Mouse (Mus musculus) testis, postnatal 10 days (tissue): Measurements from ENCODE around the gene Lrig2.
A peak's percentile ranks its signal among the peaks of the same experiment; 100 is the strongest.
"Not testable (repeated sequence)": the region's sequence is repeated elsewhere in the genome, so short reads cannot be mapped to it uniquely, and the experiment has no call there.

Experiments used
- DNase-seq: peaks from one replicate; pipeline ENCODE4 v3.0.0; 2021; ENCODE audit warnings: low spot score

Lrig2 gene

DNA sequence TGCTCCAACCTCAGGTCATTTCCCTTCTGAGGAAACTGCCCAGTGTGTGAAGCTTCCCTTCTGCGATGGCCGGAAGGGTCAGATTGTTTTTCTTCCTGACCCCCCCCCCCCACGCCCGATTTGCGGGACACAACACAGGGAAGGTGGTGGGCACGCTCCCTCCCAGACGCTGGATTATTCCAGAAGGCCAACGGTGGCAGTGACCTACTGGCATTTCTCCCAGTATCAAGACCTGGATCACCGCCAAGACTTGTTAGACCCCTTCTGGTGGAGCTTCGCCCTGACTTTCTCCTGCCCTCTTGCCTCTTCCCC, 79.9 kb downstream of the Lrig2 start:
- DNase-seq = peak; percentile 62

DNA sequence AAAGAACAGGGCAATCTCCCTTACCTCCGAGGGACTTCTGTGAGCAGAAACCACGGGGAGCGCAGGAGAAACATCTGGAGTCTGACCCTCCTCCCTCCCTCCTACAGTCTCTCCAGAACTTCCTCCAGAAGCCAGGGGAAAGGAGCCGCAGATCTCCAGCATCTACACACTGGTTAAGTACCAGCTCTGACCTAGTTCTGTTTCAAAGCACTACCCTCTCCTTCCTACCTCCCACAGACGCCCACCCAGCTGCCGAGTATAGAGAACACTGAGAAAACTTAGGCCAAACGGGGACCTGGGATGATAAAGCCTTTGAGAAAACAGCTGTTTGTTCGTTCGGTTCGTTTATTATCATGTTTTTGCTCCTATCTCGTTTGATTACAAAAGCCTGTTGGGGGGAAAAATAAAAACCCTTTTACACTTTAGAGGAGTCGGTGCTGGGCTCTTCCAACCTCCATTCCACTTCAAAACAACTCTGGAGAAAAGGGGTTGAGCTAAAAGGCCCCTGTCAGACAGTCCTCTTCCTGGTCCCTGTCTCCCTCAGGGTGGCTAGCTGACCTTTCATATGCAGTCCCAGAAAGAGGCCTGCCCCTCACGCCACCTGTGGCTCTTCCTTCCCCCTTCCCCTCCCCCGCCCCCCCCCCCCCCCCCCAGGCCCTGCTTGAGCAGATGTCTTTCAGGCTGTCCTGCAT, 80.4 kb downstream of the Lrig2 start:
- no peak for DNase-seq

DNA sequence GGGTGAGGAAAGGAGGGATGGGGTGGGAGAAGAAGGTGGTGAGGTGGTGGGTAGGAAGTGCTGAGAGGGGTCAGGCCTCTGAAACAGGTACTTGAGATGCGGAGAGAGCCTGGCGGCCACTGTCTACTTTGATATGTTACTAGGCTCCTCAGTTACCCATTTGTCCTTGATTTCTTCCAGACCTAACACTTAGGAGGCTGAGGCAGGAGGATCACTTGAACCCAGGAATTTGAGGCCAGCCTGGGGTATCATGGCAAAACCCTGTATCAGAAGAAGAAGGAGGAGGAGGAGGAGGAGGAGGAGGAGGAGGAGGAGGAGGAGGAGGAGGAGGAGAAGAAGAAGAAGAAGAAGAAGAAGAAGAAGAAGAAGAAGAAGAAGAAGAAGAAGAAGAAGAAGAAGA, 84.4 kb downstream of the Lrig2 start:
- not testable (repeated sequence) for DNase-seq

DNA sequence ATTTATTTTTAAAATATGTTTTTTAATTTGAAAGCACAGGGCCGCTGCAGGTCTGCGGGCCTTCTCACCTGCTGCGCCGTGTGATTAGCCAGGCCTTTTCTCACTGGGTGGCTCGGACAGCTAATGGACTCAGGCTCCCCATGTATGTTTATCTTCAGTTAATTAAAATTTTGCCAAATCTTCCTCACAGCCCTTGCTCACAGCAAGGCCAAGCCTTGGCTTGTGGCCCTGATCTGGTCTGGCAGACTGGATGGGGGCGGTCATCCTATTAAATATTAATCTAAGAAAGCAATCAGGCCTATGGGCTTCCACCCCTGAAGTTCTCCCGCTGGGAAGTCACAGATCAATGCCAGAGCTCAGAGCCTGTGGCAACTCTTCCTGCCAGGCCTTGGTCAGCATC, 87.4 kb downstream of the Lrig2 start:
- DNase-seq = no peak

DNA sequence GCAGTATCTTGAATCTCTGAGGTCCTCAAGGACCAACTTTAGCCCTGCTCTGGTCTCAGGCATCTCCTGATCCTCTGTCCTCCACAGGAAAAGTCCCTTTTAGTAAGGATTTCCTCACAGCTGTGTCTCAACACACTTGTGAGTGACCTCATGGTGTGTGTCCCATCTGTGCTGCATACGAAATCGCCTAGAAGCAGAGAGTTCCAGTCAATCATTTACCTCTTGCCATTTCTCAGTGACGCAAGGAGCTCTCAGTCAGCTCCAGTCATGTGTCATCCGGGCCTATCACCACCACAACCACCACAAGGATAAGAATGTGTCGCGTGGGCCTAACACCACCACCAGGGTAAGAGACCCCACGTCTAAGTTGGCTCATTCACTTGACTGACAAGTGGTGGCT, 90.8 kb downstream of the Lrig2 start:
- DNase-seq = no peak

DNA sequence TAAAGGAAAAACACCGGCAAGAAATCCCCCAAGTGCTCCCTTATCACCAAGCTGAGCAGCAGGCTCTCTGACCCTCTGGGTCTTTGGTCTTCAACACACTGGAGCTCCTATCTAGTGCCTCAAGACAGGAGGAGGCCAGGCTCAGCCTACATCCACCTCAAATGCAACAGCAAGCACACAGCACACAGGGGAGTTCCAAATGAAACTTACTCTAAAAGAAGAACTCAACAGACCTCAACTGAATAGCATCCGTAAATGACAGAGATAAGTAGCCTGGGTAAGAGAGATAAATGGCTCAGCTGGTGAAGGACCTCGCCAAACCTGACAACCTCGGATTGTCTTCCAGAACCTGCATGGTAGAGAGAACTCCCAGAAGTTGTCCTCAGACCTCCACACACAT, 91.7 kb downstream of the Lrig2 start:
- DNase-seq = no peak

DNA sequence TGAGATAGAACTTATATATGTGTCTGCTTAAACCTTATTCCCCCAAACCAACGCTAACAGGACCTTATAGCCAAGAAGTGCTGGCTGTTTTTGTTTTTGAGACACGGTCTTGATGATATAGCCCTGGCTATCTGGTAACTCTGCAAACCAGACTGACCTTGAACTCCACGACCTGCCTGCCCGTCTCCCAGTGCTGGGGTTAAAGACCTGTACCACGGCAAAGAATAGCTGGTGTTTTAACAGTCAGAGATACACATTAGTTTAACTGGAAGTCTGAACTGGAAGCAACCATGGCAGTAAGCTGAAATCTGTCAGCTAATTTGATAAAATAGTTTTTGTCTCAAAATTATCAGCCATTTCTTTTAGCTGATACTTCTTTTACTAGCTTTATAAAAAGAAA, 94.9 kb downstream of the Lrig2 start:
- DNase-seq = no peak

DNA sequence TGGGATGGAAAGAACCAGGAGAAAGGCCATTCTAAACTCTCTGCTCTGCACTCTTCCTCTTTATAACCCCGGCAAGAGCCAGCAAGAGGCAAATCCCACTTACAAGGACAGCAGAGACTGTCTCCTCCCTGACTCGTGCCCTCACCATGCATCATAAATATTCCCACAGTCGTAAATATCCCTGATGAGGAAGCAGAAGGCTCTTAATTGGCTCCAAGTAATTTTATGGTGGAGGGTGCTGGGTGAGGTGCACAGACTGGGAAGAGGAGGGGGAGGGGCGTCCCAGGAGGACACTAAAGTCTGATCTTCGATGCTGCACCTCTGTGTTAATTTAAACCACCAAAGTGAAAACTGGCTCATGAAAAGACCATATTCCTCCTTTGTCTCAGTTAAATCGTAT, 99.2 kb downstream of the Lrig2 start:
- DNase-seq = no peak

DNA sequence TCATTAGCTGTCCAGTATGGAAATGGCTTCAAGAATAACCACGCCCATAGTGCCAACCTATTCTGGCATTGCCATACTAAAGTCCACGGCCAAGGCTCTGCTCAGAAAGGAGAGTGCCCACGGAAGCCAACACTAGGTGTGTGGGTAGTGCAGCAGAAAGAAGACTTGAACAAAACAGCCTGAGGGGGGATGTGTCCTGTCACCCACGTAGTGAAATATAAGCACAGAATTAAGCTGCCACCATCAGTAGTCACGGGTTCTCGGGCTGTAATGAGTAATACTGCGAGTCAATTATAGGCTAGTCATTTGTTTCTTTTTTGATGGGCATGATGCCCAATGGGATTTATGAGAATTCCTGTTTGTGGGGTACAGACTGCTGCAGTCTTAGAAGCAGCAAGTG, 104.2 kb downstream of the Lrig2 start:
- no peak for DNase-seq

DNA sequence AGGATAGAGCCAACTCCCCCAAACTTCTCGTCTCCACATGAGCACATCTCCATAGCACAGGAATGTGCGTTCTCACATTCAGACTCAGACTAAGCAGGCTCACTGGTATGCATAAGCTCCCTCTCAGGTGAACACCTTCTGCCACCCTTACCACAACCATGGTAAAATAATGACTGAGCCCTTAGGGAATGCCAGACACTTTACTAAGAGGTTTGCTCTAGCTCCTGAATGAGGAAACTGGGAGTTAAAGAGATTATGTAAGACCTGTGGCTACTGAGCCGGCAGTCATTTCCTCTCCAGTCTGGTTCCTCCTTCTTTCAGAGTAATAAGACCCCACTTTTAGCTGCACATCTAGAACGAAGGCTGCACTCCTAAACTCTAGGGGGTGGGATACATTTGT, 108.1 kb downstream of the Lrig2 start:
- no peak for DNase-seq

DNA sequence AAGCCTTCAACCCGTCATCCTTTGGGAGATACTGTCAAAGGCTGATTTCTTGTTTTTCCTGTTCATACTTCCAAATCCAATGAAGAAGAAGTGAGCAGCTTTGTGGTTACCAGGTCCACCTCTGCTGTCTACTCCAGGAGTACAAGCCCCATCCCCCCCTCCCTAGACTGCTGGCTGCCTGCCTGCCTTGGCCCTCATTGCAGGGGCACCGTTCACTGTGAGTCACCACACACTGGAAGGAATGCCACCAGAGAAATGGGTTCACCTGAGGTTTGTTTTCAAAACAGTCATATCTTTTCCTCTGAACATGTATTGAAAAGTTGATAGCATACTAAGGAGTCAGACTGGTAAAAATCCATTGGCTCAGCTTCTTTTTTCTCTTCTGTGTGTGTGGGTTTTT, 110.5 kb downstream of the Lrig2 start:
- DNase-seq = no peak

DNA sequence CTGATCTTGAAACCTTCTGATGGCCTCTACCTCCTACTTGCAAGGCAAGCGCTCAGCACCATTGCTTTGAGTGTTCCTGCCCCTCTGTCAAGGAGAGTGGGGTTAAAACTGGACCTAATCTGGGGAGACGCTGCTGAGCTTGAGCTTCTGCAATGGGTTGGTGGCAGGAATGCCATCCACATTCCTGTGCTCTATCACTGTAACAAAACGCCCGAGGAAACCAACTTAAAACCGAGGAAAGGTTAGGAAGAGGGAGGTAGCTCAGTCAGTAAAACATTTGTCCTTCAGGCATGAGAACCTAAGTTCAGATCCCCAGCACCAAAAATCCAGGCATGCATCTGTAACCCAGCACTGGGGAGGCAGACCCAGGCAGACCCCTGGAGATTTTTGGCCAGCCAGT, 111.6 kb downstream of the Lrig2 start:
- no peak for DNase-seq

DNA sequence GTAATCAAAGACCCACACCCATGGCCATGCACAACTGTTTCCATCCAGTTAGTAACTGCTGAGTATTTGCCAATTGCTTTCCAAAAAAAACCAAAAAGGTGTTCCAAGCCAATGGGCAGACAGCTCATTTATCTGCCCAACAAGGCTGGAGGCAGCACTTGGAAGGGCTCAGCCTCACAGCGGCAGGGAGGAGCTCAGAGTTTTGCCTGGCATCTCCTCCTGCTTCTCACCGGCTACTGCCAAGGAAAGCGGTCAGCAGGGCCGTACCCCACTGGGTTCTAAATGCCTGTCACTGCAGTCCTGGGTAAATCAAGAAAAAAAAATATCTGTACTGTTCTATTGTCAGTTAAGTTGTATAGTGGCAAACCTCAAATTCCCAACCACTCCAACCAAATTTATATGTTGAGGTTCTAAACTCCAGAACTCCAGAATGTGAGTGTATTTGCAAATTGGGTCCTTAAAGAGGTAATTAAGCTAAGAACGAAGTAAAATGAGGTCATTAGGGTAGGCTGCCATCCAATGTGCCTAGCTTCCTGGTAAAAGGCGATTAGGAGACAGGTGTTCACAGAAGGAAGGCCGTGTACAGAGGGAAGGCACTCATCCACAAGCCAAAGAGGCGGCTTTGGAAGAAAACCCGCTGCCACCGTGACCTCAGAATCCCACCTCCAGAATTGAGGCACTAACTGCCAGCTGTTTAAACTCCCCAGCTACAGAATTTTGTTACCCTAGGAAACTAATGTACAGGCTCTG, 112.2 kb downstream of the Lrig2 start:
- no peak for DNase-seq

DNA sequence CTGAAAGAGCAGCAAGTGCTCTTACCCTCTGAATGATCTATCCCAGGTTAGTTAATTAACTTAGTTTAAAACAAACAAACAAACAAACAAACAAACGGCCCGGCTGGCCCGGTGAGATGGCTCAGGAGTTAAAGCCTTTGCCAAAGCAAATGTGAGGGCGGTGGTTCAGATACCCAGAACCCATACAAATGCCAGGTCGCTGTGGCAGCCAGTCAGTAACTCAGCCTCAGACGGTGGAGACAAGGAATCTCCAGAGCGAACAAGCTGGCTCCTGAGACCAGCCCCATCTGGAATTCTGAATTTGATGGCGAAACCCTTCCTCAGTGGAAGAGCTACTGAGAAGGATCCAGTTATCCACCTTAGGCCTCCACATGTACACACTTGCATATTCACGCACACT, 114.4 kb downstream of the Lrig2 start:
- no peak for DNase-seq

DNA sequence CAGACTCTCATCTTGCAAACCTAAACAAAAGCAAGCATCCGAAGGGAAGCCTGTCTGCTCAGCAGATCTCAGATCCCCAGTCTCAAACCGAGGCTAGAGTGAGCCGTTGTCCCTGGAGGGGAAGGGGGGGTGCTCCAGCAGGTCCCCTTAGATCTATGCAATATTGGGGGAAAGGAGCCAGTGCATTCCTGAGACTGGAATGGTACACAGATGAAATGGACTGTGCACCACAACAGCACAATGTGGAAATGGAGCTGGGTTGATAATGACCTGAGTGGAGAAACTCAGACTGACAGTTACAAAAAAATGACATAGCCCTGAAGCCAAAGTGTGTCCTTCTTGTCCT, 115.0 kb downstream of the Lrig2 start:
- no peak for DNase-seq

DNA sequence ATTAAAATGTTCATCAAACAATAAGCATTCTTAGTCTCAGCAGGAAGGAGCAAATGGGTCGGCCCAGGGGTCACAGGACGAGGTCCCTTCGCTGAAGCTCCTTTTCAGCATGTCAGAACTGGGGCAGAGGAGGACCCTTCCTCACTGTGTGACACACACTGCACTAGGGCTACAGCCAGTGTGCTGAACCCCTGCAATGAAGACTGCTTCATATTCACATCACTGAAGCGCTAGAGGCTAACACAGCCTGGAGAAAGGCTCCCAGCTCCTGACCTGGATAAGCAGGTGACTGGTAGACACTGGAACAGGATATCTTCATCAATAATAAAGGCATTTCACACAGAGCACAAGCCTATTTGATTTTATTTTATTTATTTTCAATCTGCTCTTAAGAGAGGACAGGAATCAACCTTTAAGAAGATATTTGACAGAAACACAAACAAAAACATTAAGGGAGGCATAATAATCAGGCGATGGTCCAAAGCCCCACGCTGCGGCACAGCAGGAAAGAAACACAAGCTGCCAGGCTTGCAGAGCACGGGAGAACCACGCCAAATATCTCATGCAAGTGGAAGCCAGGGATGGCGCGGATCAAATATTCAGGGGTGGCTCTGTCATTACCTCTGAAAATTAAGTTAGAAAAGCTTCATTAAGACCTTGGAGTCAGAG, 115.5 kb downstream of the Lrig2 start:
- DNase-seq = no peak

DNA sequence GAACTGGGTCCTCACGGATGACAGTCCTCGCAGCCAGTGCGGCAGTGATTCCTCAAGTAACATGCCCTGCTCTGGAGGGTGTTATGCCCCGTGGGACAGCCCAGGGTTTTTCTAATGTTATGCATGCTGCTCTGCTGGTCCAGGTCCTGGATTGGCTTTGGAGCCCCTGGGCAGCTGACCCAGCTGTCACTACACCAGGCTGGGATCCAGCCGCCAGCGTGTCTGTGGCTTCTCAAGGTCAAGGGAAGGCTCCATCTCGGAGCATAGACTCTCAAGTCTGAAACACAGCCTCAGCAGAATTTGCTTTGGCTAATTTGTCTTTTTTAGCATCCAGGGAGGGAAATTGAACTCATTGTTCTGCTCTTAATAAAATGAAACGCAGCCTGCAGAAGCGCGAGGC, 121.6 kb downstream of the Lrig2 start:
- DNase-seq = no peak

DNA sequence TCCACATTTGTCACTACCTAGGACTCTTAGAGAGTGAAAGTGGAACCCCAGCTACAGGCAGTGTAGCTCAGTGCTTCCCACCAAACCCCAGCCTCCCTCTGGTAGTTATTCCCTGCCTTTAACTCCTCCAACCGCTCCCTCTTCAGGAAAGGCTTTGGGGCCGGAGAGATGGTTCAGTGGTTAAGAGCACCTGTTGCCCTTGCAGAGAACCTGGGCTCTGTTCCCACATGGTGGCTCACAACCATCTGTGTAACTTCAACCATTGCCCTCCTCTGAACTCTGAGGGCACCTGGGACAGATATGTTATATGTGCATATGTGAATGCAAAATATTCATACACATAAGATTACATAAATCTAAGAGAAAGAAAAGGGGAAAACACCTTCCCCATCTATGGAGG, 122.3 kb downstream of the Lrig2 start:
- DNase-seq = no peak

DNA sequence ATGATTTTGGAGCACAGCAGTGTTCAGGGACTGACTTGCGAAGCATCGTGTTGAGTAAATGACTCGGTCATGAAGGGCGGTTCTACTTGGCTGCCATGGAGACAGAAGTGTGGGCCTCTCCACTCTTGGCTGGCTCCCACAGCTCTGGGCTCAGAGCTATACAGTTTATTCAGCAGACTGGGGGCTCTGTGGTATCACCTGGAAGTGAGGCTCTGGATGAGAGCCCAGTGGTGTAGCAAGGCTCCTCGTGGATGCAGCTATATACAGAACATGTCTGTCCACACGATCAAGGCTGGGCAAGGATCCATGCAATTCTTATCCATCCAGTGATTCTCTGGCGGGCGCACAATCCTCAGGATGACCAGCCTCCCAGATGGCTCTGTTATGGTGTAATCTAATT, 126.1 kb downstream of the Lrig2 start:
- DNase-seq = no peak

DNA sequence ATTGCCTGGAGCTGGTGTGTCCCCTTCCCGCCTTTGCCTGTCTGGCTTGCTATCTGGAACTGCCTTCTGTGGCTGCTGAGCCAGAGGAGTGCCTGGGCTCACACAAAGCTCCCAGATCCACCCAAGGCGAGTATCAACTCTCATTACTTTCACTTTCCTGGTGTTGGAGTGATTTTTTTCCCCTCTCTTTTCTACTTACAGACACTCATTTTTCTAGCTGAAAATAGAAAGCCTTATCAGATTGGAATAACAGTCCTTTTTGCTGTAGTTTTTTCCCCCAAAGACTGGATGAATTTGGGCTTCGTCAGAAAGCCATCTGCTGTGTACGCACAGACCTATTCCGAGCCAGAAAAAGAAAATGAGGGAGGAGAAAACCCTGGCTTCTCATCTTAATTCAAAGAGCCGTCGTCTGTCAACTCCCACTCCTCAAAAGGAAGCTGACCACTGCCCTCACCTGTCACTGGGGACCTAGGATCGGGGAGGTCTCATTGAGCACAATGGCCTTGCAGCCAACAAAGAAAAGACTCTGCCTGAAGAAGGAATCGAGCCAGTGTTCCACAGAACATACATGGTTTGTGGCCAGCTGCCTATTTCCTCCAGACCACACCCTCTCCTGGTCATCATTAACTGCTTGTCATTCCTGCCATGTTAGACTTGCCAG, 127.9 kb downstream of the Lrig2 start:
- DNase-seq = no peak

DNA sequence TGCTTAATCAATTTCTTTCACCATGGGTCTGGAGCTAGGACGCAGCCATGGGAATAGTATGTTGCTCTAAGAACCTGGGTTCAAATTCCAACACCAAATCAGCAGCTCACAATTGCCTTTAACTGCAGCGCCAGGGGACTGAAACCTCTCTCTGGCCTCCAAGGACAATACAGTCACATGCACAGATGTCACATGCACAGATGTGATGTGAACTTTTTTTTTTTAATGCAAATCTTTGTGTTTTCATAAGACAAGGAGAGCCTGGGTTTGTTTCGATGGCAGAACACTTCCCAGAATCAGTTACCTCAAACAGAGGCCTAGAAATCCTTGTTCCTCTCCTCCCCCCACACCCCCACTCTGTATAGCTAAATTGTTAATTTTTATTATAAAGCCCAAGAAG, 133.5 kb downstream of the Lrig2 start:
- no peak for DNase-seq

DNA sequence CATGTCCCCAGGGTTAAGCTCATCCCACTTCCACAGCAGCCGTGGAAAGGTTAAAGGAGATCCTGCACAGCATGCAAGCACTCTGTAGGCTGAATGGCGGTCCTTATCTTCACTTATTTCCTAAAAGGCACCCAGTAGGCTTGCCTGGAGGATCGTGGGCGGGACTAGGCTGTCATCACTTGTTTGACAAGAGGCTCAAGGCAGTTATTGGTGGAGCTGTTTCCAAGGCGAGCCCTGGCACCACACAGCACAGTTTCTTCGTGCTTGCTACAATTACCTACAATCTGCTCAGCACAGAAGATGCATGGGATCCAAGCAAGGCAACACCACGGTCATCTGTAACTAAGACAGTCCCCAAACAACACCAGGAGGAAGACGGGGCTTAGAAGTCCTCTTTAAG, 137.8 kb downstream of the Lrig2 start:
- DNase-seq = no peak

DNA sequence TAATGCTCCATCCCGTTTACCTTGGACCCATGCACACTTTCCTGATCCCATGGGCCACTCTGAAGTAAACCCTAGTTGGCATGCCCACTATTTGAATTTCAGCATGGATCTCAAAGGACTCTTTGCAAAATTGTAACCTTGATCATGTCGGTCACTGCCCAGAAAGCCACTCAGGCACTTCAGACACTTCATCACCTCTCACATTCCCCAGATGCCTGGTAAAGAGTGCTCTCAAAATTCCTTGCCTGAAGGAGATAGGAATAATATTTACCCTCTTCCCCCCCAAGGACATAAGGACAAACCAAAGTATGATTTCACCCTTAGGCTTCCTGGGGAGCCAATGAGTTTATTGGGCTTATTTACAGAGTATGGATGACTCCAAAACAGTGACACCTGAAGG, 139.3 kb downstream of the Lrig2 start:
- DNase-seq = no peak
